Mouse (Mus musculus) liver, postnatal 0 days (tissue): Measurements from ENCODE around the gene Brinp2.

Experiments used
- CTCF ChIP-seq: sonication (generic); IDR thresholded peaks from 2 replicates; pipeline ENCODE4 v1.5.1; 2016; ENCODE audit warnings: antibody characterized with exemption, low read depth
- EP300 ChIP-seq: IDR thresholded peaks from 2 replicates; pipeline ENCODE4 v1.6.1; 2016; ENCODE audit warnings: antibody characterized with exemption, low read depth, mild to moderate bottlenecking

DNA sequence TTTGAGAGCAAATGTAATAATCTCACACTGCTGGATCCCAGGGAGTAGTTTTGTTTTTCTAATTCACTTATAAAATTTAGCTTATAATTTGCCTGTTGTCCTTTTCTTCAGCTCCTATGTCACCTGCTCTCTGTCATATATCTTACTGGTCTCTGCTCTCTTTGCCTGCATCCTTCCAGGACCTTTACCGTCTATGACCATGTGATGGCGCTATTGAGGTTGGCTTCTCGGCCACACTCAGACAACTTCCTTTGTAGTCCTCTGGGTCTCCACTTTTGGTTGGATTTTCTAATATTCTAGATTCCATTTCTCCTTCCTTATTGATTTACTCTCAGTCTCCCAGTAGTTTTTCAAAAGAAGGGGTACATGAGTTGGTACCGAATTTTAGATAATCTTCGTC is 141.4 kb downstream of the Brinp2 start:
- TF ChIP-seq EP300 = no peak
- TF ChIP-seq CTCF = peak; percentile 49
